Mouse (Mus musculus) embryonic facial prominence, embryonic 12.5 days (tissue): ENCODE data around the gene Agbl3. TPM values are rescaled to one million over a fixed set of nuclear protein-coding genes. Genes with fewer than 3 reads are reported as not detected.

Source experiments
- ATAC-seq: fragments of 200-750 bp; cut with Nextera tagmentation; 2 replicates; pipeline ENCODE4 v1.8.0; 2017; ENCODE audit not compliant: insufficient number of reproducible peaks, insufficient read depth, low FRiP score, low TSS enrichment
- H3K27ac ChIP-seq: fragments of 300-500 bp; sonication (generic); 2 replicates; pipeline ENCODE4 v1.5.1; 2016; ENCODE audit warnings: mild to moderate bottlenecking
- H3K27me3 ChIP-seq: fragments of 300-500 bp; sonication (generic); 2 replicates; pipeline ENCODE4 v1.6.1; 2016; ENCODE audit warnings: mild to moderate bottlenecking, moderate library complexity
- H3K36me3 ChIP-seq: fragments of 300-500 bp; sonication (generic); 2 replicates; pipeline ENCODE4 v1.6.1; 2016; ENCODE audit warnings: mild to moderate bottlenecking
- H3K4me1 ChIP-seq: fragments of 300-500 bp; sonication (generic); 2 replicates; pipeline ENCODE4 v1.6.1; 2016
- H3K4me2 ChIP-seq: fragments of 300-500 bp; sonication (generic); replicated peaks from 2 replicates; pipeline ENCODE4 v1.6.1; 2016; ENCODE audit warnings: mild to moderate bottlenecking, moderate library complexity
- H3K4me3 ChIP-seq: fragments of 300-500 bp; sonication (generic); 2 replicates; pipeline ENCODE4 v1.5.1; 2016; ENCODE audit warnings: mild to moderate bottlenecking
- H3K9ac ChIP-seq: fragments of 300-500 bp; sonication (generic); 2 replicates; pipeline ENCODE4 v1.6.1; 2016; ENCODE audit warnings: mild to moderate bottlenecking, moderate library complexity
- H3K9me3 ChIP-seq: fragments of 300-500 bp; sonication (generic); 2 replicates; pipeline ENCODE4 v1.6.1; 2016; ENCODE audit warnings: mild to moderate bottlenecking, moderate library complexity
- WGBS: fragments of 180-500 bp; shearing (Covaris S2); methylation state at CpG from one replicate; pipeline ENCODE4 v1.1.7; 2016; 5-methylcytosine and 5-hydroxymethylcytosine counted together
- polyA plus RNA-seq: library from polyadenylated mRNA; unstranded; fragments of >200 nt; fragmentation: Nextera tagmentation; extraction: Ambion mirVana; gene quantifications from 2 replicates; pipeline ENCODE4 v1.2.1, GENCODE M21; 2016

Agbl3 gene
- polyA plus RNA-seq, 1 experiment from 2014 or later = 9.4 TPM

GRCm38 (mm10) chr6:34899127-34899526 is 118.9 kb downstream of the Agbl3 start:
- 84% methylated on average over 2 of the region's 2 CpGs for WGBS
- Histone ChIP-seq H3K4me1 (no peaks in the 10 kb centered on the region), H3K4me3 (no peak overlapping the region), H3K27ac (no peak overlapping the region), H3K9ac (no peak overlapping the region), H3K27me3 (no peaks in the 10 kb centered on the region), H3K9me3 (no peaks in the 10 kb centered on the region), H3K4me2 (no peak overlapping the region), H3K36me3 (peaks cover 58% of the 10 kb centered on the region)
- no peak for ATAC-seq

GRCm38 (mm10) chr6:34900990-34901389 is 120.8 kb downstream of the Agbl3 start:
- ATAC-seq = no peak
- no peaks in the 10 kb centered on the region for H3K27me3 ChIP-seq

GRCm38 (mm10) chr6:34901911-34902444 is 121.7 kb downstream of the Agbl3 start:
- WGBS = 66% methylated on average over 9 of the region's 9 CpGs
- Histone ChIP-seq H3K9me3 (no peaks in the 10 kb centered on the region), H3K27me3 (no peaks in the 10 kb centered on the region), H3K4me2 (no peak overlapping the region), H3K9ac (no peak overlapping the region), H3K4me1 (no peaks in the 10 kb centered on the region), H3K4me3 (no peak overlapping the region), H3K36me3 (peaks cover 57% of the 10 kb centered on the region), H3K27ac (no peak overlapping the region)
- ATAC-seq = no peak

More at GRCm38 (mm10) chr6:34900990-34901389, 120.8 kb downstream of the Agbl3 start:
- 68% methylated on average over 2 of the region's 2 CpGs for WGBS
- peaks cover 51% of the 10 kb centered on the region for H3K36me3 ChIP-seq
- H3K27ac ChIP-seq = no peak overlapping the region
- H3K4me2 ChIP-seq = no peak overlapping the region
- H3K9me3 ChIP-seq = no peaks in the 10 kb centered on the region
- H3K9ac ChIP-seq = no peak overlapping the region
- no peaks in the 10 kb centered on the region for H3K4me1 ChIP-seq
- no peak overlapping the region for H3K4me3 ChIP-seq

- H3K27me3 ChIP-seq = no peaks in the 10 kb centered on the region
- no peak overlapping the region for H3K4me3 ChIP-seq
- no peaks in the 10 kb centered on the region for H3K9me3 ChIP-seq
- no peaks in the 10 kb centered on the region for H3K4me1 ChIP-seq
- WGBS = 90% methylated on average over 7 of the region's 7 CpGs
- peaks cover 59% of the 10 kb centered on the region for H3K36me3 ChIP-seq
- H3K27ac ChIP-seq = no peak overlapping the region
- no peak overlapping the region for H3K9ac ChIP-seq
- no peak for ATAC-seq
- no peak overlapping the region for H3K4me2 ChIP-seq
These were observed 122.3 kb downstream of the Agbl3 start for GRCm38 (mm10) chr6:34902578-34902977.

- H3K27ac ChIP-seq = no peak overlapping the region
- no peak overlapping the region for H3K4me3 ChIP-seq
- H3K36me3 ChIP-seq = peaks cover 62% of the 10 kb centered on the region
- no peaks in the 10 kb centered on the region for H3K4me1 ChIP-seq
- no peak overlapping the region for H3K4me2 ChIP-seq
- no peak for ATAC-seq
- H3K9ac ChIP-seq = no peak overlapping the region
- WGBS = 83% methylated on average over 5 of the region's 5 CpGs
- no peaks in the 10 kb centered on the region for H3K27me3 ChIP-seq
- H3K9me3 ChIP-seq = no peaks in the 10 kb centered on the region
These were observed 123.2 kb downstream of the Agbl3 start for GRCm38 (mm10) chr6:34903441-34903840.

- Histone ChIP-seq H3K4me2 (no peak overlapping the region), H3K9me3 (no peaks in the 10 kb centered on the region), H3K27ac (no peak overlapping the region), H3K36me3 (peaks cover 61% of the 10 kb centered on the region), H3K4me3 (no peak overlapping the region), H3K27me3 (no peaks in the 10 kb centered on the region), H3K4me1 (no peaks in the 10 kb centered on the region), H3K9ac (no peak overlapping the region)
- 82% methylated on average over 10 of the region's 10 CpGs for WGBS
- no peak for ATAC-seq
These were observed 123.6 kb downstream of the Agbl3 start for GRCm38 (mm10) chr6:34903851-34904250.

GRCm38 (mm10) chr6:34904361-34904760 is 124.1 kb downstream of the Agbl3 start:
- no peaks in the 10 kb centered on the region for H3K9me3 ChIP-seq
- no peaks in the 10 kb centered on the region for H3K4me1 ChIP-seq
- peaks cover 56% of the 10 kb centered on the region for H3K36me3 ChIP-seq
- no peak overlapping the region for H3K9ac ChIP-seq
- WGBS = 86% methylated on average over 6 of the region's 6 CpGs
- no peak overlapping the region for H3K27ac ChIP-seq
- H3K4me2 ChIP-seq = no peak overlapping the region
- H3K4me3 ChIP-seq = no peak overlapping the region
- no peak for ATAC-seq
- H3K27me3 ChIP-seq = no peaks in the 10 kb centered on the region

GRCm38 (mm10) chr6:34906125-34906524 is 125.9 kb downstream of the Agbl3 start:
- no peak overlapping the region for H3K27ac ChIP-seq
- no peaks in the 10 kb centered on the region for H3K27me3 ChIP-seq
- H3K36me3 ChIP-seq = peaks cover 46% of the 10 kb centered on the region
- H3K4me2 ChIP-seq = no peak overlapping the region
- H3K9me3 ChIP-seq = no peaks in the 10 kb centered on the region
- 77% methylated on average over 2 of the region's 2 CpGs for whole genome bisulfite sequencing
- H3K9ac ChIP-seq = no peak overlapping the region
- H3K4me3 ChIP-seq = no peak overlapping the region
- peaks cover 6% of the 10 kb centered on the region for H3K4me1 ChIP-seq
- ATAC-seq = no peak

- Histone ChIP-seq H3K4me3 (no peak overlapping the region), H3K36me3 (peaks cover 42% of the 10 kb centered on the region), H3K27ac (no peak overlapping the region), H3K27me3 (no peaks in the 10 kb centered on the region), H3K4me2 (no peak overlapping the region), H3K4me1 (peaks cover 6% of the 10 kb centered on the region), H3K9ac (no peak overlapping the region), H3K9me3 (no peaks in the 10 kb centered on the region)
- 93% methylated on average over 4 of the region's 4 CpGs for WGBS
- ATAC-seq = no peak
These were observed 126.4 kb downstream of the Agbl3 start for GRCm38 (mm10) chr6:34906661-34907060.

GRCm38 (mm10) chr6:34907121-34907614 is 126.9 kb downstream of the Agbl3 start:
- Histone ChIP-seq H3K4me2 (no peak overlapping the region), H3K4me1 (peaks cover 6% of the 10 kb centered on the region), H3K27me3 (no peaks in the 10 kb centered on the region), H3K36me3 (peaks cover 38% of the 10 kb centered on the region), H3K4me3 (no peak overlapping the region), H3K9me3 (no peaks in the 10 kb centered on the region), H3K27ac (no peak overlapping the region), H3K9ac (no peak overlapping the region)
- WGBS = 37% methylated on average over 2 of the region's 2 CpGs
- no peak for ATAC-seq

GRCm38 (mm10) chr6:34907696-34908260 is 127.5 kb downstream of the Agbl3 start:
- WGBS = 76% methylated on average over 18 of the region's 18 CpGs
- no peak overlapping the region for H3K9ac ChIP-seq
- no peak overlapping the region for H3K4me3 ChIP-seq
- H3K4me2 ChIP-seq = no peak overlapping the region
- H3K9me3 ChIP-seq = no peaks in the 10 kb centered on the region
- H3K27ac ChIP-seq = no peak overlapping the region
- ATAC-seq = no peak
- peaks cover 38% of the 10 kb centered on the region for H3K36me3 ChIP-seq
- H3K27me3 ChIP-seq = no peaks in the 10 kb centered on the region
- H3K4me1 ChIP-seq = peaks cover 6% of the 10 kb centered on the region
